Mouse (Mus musculus) ovary, postnatal 14 days (tissue): Measurements from ENCODE around the gene Tpra1.

Experiments used
- DNase-seq: peaks from one replicate; pipeline ENCODE4 v3.0.0; 2022; ENCODE audit warnings: low spot score

The Tpra1 gene

DNA sequence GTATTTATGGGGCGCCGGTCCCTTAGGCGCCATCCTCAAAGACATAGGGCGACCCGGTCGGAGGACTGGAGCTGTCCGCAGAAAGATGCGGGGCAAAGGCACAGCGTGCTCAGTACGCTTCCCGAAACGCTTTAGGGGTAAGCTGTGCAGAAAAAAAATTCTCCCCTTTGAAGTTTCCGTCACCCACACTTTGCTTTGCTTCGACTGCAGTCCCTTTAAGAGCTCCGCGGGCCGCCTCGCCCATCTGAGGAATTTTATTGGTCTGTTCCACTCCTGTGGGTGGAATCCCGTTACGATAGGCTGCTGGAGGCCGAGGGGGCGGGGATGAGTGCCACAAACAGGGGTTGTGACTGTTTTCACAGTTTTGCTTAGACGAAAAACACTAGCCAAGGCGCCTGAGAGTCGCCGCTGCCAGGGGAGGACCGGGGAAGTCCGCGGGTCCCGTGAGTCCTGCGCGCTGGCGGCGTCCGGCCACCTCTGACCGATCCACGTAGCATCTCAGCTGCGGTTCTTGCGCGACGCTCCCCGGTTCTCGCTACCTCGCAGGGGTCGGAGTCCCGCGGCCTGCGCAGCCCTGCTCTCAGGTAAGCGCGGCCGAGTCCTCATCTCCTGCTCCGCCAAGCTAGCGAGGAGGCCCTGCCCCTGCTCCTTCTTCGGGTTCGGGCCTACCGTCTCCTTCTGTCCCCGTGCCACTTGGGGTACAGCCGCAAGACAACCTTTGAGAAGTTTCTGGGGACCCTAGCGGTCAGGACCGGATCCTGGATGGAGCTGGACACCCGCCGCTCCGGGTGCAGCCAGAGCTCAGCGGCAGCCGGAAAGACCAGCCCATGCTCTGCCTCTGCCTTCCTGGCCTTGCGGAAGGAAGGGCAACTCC lies at the start of gene Tpra1:
Tpra1 (plus strand) TSS at position 305 of the 874 bp plus-strand sequence.
- peak; percentile 83 for DNase-seq

DNA sequence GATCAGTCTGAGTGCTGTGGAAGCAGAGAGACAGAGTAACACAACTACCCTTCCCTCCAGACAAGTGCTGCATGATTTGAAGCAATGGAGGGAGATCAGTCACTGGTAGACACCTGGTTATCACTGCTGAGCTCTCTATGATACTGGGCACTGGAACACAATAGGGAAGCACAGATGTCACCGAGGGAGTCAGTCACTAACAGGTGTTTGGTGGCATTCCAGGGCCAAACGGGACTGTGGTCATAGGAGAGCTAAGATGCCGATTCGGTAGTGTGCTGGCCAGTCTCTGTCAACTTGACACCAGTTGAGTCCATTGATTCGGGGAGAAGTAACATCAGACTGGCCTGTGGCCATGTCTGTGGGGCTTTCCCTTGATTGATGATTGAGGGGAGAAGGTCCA lies 47.5 kb upstream of the Tpra1 start:
- no peak for DNase-seq

DNA sequence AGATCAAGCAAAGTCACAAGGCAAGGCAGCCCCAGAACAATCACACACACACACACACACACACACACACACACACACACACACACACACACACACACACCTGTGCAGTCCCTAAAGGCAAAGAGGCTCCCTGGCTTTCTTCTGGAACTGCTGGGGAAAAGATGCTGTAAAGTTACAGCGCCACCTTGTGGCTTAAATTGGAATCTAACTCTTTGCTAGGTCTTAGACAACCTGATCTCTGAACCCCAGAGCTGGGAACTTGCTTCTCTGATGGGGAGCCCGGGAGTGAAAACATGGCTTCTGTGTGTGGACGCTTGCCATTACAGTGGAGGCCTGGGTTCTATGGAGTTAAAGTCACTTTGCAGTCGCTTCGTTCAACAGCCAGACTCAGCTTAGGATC lies 46.4 kb upstream of the Tpra1 start:
- DNase-seq = peak; percentile 55

DNA sequence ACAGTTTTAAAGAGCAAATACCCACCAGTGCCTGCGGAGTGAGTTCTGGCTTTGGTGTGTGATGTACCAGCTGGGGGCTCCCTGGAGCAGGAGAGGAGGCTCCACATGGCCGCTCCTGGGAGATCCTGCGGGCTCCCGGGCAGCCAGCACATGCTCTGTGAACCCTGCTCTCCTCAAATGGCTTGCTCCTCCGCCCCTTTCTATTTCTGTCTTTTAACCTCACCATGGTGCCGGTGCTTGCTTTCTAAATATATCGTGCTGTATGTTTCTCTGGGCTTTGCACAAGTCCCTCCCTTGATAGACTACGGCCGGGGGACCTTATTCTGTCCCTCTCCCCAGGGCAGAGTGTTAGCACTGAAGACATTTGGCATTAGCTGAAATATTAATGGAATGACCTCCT lies 44.8 kb upstream of the Tpra1 start:
- no peak for DNase-seq

GRCm38 (mm10) chr6:88857830-88858229 lies 44.2 kb upstream of the Tpra1 start:
- DNase-seq = no peak

DNA sequence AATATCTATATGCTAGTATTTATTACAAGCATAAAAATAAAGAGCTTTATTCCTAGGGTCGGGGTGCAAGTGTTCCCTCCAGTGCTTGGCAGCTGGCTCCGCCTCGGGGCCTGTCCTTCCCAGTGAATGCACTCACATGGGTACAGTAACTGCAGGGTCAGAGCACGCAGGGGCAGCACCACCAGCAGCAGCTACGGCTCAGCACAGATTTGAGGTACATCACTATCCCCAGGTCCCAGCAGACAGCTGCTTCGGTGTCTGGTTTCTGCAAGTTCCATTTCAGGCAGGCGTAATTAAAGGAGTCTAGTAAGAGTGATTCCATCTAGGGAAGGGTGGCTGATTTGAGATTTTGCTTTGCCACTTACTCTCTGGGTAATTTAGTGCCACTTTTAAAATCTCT lies 43.7 kb upstream of the Tpra1 start:
- DNase-seq = no peak

DNA sequence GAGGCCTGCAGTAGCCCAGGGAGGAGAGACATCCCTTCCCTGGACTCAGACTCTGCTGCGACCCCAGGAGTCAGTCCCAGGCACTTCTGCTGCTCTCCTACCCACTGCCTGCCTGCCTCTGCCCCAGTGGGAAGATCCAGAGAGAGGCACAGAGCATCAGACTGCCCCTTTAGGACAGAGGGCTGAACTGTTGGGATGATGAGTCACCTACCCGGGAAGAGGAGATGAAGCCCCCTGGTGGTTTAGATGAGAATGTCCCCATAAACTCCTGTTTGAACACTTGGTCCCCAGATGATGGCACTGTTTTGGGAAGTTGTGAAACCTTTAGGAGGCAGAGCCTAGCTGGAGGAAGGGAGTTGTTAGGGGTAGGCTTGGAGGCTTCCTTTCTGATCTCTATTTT lies 41.1 kb upstream of the Tpra1 start:
- no peak for DNase-seq

DNA sequence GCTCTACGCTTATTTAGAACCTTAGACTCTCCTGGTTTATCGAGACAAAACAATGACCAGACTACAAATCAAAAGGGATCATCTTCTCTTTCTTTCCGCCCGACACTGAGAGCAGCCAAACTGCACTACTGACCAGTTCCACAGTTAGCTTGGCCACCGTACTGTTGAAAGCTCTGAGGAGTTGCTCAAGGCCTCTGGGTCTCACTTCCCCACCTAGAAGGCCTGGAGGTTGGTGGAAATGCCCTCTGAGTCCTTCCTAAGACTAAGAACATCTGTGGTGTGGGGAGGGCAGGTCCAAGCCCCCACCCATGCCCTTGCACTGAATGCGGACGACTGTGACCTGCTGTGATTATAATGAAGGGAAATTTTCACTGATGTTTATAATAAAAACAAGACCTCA lies 36.3 kb upstream of the Tpra1 start:
- DNase-seq = no peak

- no peak for DNase-seq
Observed at GRCm38 (mm10) chr6:88869459-88869858, 32.6 kb upstream of the Tpra1 start.

DNA sequence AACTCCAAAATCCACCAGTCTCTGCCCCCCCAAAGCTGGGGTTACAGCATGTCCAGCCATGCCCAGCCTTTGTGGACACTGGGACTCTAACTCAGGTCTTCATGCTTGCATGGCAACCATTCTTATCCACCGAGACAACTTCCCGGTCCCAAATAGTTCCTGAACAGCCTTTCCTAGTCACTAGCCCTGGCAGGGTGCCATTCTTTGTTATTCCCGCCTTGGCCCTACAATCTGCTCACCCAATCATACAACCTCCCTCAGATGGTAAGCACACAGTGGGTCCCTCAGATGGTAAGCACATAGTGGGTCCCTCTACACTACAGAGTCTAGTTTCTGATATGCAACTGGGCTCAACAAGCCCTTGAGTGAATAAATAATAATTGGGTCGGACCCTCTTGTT lies 31.5 kb upstream of the Tpra1 start:
- no peak for DNase-seq

DNA sequence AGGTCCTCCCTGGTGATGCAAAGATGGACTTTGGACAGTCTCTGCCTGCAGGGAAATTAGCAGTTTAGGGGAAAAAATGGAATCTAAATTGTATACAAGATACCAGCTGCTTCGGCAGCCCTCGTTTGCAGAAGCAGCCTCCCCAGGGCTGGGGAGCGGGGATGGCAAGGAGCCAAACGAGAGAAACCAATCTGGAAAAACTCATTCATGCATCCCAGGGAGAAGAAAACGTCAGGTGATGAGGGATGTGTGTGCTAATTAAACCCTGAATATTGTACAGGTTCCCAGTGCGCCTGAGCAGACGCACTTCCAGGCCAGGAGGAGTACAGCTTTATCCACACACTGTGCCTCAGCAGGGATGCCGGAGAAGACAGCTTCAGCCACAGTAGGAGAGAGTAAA lies 30.5 kb upstream of the Tpra1 start:
- no peak for DNase-seq

DNA sequence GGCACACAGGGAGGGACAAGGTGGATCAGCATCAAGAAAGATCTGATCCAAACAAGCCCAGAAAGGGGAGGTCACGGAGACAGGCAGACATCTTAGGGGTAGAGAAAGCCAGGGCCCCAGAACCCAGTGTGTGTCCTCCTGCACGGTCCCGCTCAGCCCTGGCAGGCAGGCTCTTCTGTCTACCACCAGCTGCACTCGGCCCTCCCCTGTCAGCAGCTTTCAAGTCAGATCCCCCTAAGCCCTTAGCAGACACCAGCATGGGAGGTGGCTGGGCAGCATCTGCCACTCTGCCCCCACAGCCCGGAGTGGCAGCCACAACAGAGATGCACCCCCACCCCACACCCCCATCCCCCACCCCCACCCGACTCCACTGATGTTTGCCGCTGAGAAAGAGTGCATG lies 29.2 kb upstream of the Tpra1 start:
- DNase-seq = no peak

DNA sequence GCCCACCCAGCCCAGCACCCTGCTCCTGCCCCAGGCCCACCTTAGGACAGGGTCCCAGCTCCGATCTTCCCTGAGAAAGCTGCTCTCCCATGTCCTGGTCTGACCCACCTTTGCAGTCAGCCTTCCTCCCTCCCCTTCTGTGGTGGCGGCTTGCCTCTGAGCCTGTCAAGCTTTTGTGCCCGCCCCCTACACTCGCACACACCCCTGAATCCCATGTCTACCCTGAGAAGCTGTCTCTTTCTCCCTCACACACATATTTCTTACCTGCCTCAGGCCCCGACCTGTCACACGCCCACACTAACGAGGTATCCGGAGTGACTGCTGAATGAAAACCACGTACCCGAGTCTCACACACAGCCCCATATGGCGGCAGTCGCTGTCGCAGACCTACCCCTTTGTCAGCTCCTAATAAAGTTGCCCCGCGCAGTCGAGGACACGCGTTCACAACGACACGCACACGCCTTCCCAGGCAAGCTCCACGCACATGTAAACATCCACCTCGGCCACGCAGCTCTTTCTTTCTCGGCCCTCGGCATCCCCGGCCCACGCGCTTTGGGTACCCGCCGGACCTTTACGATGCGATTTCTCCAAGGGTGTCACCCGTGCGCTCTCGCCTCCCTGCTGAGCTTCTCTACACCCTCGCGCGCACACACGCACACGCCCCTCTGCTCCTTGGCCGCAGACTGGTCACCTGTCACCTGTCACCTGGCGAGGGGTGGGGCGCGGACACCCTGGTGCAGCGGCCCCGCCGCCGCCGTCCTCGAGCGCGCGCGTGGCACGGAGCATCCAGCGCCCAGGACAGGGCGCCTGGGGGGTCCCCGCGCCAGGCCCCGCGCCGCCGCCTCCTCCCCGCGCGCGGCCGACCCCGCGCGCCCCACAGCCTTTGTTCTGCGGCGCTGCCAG lies 27.8 kb upstream of the Tpra1 start:
- no peak for DNase-seq

DNA sequence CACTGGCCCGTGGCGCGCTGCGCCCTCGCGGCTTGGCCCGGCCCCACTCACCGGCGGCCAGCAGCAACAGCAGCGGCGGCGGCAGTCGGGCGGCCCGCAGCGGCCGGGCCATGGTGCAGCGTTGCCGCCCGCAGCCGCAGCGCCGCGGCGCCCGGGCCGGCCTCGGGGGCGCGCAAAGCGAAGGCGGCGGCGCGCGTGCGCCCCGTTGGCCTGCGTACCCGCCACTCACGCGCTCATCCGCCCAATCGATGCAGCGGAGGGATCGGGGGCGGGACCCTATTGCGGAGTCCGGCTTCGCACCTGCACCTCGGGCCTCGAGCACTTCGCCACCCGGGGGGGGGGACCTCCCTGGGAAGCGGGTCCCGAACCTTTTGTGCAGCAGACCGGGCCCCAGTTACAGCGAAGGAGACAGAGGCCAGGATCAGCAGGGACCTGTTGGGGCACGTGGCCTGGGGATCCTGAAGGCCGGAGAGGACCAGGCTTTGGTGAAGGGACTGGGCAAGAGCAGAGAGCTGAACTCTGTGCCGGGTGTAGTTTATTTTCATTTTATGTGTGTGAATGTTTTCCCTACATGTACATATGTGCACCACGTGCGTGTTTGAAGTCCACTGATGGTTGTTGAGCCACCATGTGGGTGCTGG lies 27.1 kb upstream of the Tpra1 start, which contains the start of gene Podxl2:
Podxl2 (minus strand) TSS at position 177 of the 641 bp plus-strand sequence.
- peak; percentile 73 for DNase-seq

- DNase-seq = no peak
Observed at GRCm38 (mm10) chr6:88879471-88879870, 22.6 kb upstream of the Tpra1 start.

GRCm38 (mm10) chr6:88881334-88881733 lies 20.7 kb upstream of the Tpra1 start:
- DNase-seq = no peak

GRCm38 (mm10) chr6:88884195-88884594 lies 17.9 kb upstream of the Tpra1 start:
- no peak for DNase-seq

- DNase-seq = no peak
Observed at GRCm38 (mm10) chr6:88884690-88885089, 17.4 kb upstream of the Tpra1 start.

GRCm38 (mm10) chr6:88885644-88886416 lies 16.2 kb upstream of the Tpra1 start:
- DNase-seq = no peak

GRCm38 (mm10) chr6:88886417-88886967 lies 15.6 kb upstream of the Tpra1 start:
- no peak for DNase-seq

DNA sequence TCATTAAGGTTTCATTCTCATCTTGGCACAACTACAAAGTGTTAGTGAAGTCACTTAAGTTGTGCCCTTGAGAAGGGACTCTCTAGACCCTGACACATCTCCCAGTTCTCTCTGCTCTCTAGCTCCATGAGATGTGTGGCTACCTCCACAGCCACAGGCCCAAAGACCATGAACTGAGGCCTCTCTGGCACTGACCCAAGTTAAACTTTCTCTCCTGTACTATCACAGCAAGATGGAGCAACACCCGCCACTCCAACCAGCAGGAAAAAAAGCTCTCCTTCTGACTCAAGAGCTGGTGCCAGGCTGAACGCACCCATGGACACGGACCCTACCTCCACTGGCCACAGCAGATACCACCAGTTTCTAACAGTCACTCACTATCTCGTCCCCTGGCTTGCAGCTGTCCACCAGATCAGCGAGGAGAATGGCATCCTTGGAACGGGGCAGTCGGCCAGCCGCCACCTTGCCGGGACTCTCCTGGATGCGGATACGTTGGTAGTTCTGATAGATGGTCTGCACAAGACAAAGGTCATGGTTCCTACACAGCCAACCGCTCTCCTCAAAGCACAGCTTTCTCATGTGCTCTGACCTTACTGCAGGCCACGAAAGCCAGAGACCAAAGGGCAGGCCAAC lies 12.5 kb upstream of the Tpra1 start:
- DNase-seq = no peak
